Mouse (Mus musculus): ENCODE data around the gene Ciao2b. TPM values are rescaled to one million over a fixed set of nuclear protein-coding genes. Genes with fewer than 3 reads are reported as not detected.

The Ciao2b gene
- total and polyA plus RNA-seq, 3 experiments = 72.2 to 81.1 (median 76.4) TPM

GRCm38 (mm10) chr8:104609222-104609621 lies 32.5 kb downstream of the Ciao2b start:
- Histone ChIP-seq H3K79me2 (replicated peaks; ENCODE audit: control insufficient read depth, extremely low read depth, insufficient read depth, poor library complexity, severe bottlenecking) (no peaks in the 10 kb centered on the region), H3K4me1 (ENCODE audit: control insufficient read depth in 1 of 2, insufficient read depth in 2 of 2) (peaks cover 6 to 46% of the 10 kb centered on the region in 2 experiments), H3K4me3 (replicated peaks in 1 of 3; ENCODE audit: low read depth in 2 of 3, low read length in 2 of 3, poor library complexity in 1 of 3) (no peak overlapping the region), H3K27ac (ENCODE audit: insufficient read depth, low read depth) (no peak overlapping the region), H3K4me2 (ENCODE audit: insufficient read depth, low read depth, poor library complexity, severe bottlenecking) (no peak overlapping the region), H3K36me3 (replicated peaks in 1 of 2; ENCODE audit: control insufficient read depth in 1 of 2, insufficient read depth in 1 of 2, low read length in 1 of 2) (no peaks in the 10 kb centered on the region), H3K9ac (ENCODE audit: insufficient read depth, low read depth) (no peak overlapping the region), H3K27me3 (replicated peaks) (no peaks in the 10 kb centered on the region), H3K9me3 (replicated peaks; ENCODE audit: low read length) (no peaks in the 10 kb centered on the region)
- DNase-seq (ENCODE audit: extremely low read depth) = no peak
- TF ChIP-seq CHD1 (IDR thresholded peaks at IDR 0.05; ENCODE audit: low read depth, low read length) (no peak), JUND (conservative IDR thresholded peaks at IDR 0.05; ENCODE audit: low read depth, low read length) (no peak), KAT2A (IDR thresholded peaks at IDR 0.05; ENCODE audit: insufficient replicate concordance, low read length) (no peak), EP300 (IDR thresholded peaks at IDR 0.05; ENCODE audit: low read length) (no peak)
- in situ Hi-C loops (cut with MboI; ENCODE audit: low pct_ligation_motif_present, low pct_unique_long_range_greater_than_20kb, low sequenced_read_pairs) = loop anchor here (5.0 to 10.0 kb wide), 2 partner anchors 33 to 136 kb away; partner anchors contain the start of gene Ciao2b
- dilution Hi-C loops (cut with MboI; ENCODE audit: extremely low pct_ligation_motif_present, extremely low pct_unique_long_range_greater_than_20kb, low sequenced_read_pairs) = no loop called here

- in situ Hi-C loops (cut with MboI; ENCODE audit: low pct_ligation_motif_present, low pct_unique_long_range_greater_than_20kb, low sequenced_read_pairs) = loop anchor here (5.0 to 10.0 kb wide), 2 partner anchors 34 to 137 kb away; partner anchors contain the start of gene Ciao2b
- H3K4me1 ChIP-seq (ENCODE audit: control insufficient read depth in 1 of 2, insufficient read depth in 2 of 2) = peaks cover 4 to 34% of the 10 kb centered on the region in 2 experiments
- TF ChIP-seq GABPA (IDR thresholded peaks at IDR 0.05; ENCODE audit: insufficient replicate concordance, low read depth, low read length) (no peak), TBP (conservative IDR thresholded peaks at IDR 0.05; ENCODE audit: low read depth, low read length) (no peak), MAZ (IDR thresholded peaks at IDR 0.05; ENCODE audit: low read depth, low read length) (no peak), USF2 (conservative IDR thresholded peaks at IDR 0.05; ENCODE audit: low read depth, low read length) (no peak), SIN3A (IDR thresholded peaks at IDR 0.05; ENCODE audit: low read length) (no peak), POLR2A (IDR thresholded peaks at IDR 0.05; ENCODE audit: low read depth, low read length) (no peak), CTCF (conservative IDR thresholded peaks at IDR 0.05 in 1 of 2, IDR thresholded peaks at IDR 0.05 in 1 of 2; ENCODE audit: low read depth in 2 of 2, low read length in 2 of 2) (no peak), HCFC1 (IDR thresholded peaks at IDR 0.05; ENCODE audit: low read depth, low read length) (no peak), SMC3 (IDR thresholded peaks at IDR 0.05; ENCODE audit: low read depth, low read length) (no peak)
- H3K9ac ChIP-seq (ENCODE audit: insufficient read depth, low read depth) = no peak overlapping the region
- H3K9me3 ChIP-seq (replicated peaks; ENCODE audit: low read length) = no peaks in the 10 kb centered on the region
- H3K27ac ChIP-seq (ENCODE audit: insufficient read depth, low read depth) = no peak overlapping the region
- H3K36me3 ChIP-seq (replicated peaks in 1 of 2; ENCODE audit: control insufficient read depth in 1 of 2, insufficient read depth in 1 of 2, low read length in 1 of 2) = no peaks in the 10 kb centered on the region
- H3K27me3 ChIP-seq (replicated peaks) = no peaks in the 10 kb centered on the region
- H3K4me2 ChIP-seq (ENCODE audit: insufficient read depth, low read depth, poor library complexity, severe bottlenecking) = no peak overlapping the region
- H3K4me3 ChIP-seq (replicated peaks in 1 of 3; ENCODE audit: low read depth in 2 of 3, low read length in 2 of 3, poor library complexity in 1 of 3) = no peak overlapping the region
- no peak for DNase-seq (ENCODE audit: extremely low read depth)
- no peaks in the 10 kb centered on the region for H3K79me2 ChIP-seq (replicated peaks; ENCODE audit: control insufficient read depth, extremely low read depth, insufficient read depth, poor library complexity, severe bottlenecking)
- dilution Hi-C loops (cut with MboI; ENCODE audit: extremely low pct_ligation_motif_present, extremely low pct_unique_long_range_greater_than_20kb, low sequenced_read_pairs) = no loop called here
Measured at GRCm38 (mm10) chr8:104607944-104608343, 33.8 kb downstream of the Ciao2b start.

GRCm38 (mm10) chr8:104606329-104606728 lies 35.4 kb downstream of the Ciao2b start:
- dilution Hi-C loops (cut with MboI; ENCODE audit: extremely low pct_ligation_motif_present, extremely low pct_unique_long_range_greater_than_20kb, low sequenced_read_pairs) = no loop called here
- peak overlapping the region; percentile 25; the same call in 1 of the 2 replicates for H3K4me2 ChIP-seq (ENCODE audit: insufficient read depth, low read depth, poor library complexity, severe bottlenecking)
- no peak for TF ChIP-seq USF2 (conservative IDR thresholded peaks at IDR 0.05; ENCODE audit: low read depth, low read length)
- TF ChIP-seq E2F4 (IDR thresholded peaks at IDR 0.05; ENCODE audit: insufficient replicate concordance, low read depth, low read length) = no peak
- TF ChIP-seq RCOR1 (conservative IDR thresholded peaks at IDR 0.05; ENCODE audit: low read depth, low read length) = no peak
- TF ChIP-seq ZKSCAN1 (IDR thresholded peaks at IDR 0.05; ENCODE audit: borderline replicate concordance, low read depth, low read length) = no peak
- peak; percentile 46; the same call in 1 of the 2 replicates for TF ChIP-seq IRF4 (IDR thresholded peaks at IDR 0.05; ENCODE audit: low read depth, low read length)
- 0 out of 2 replicates have a peak, but pooled peaks have one; percentile 20 for TF ChIP-seq NRF1 (IDR thresholded peaks at IDR 0.05; ENCODE audit: low read depth, low read length)
- TF ChIP-seq CHD2 (IDR thresholded peaks at IDR 0.05; ENCODE audit: low read length) = peak; percentile 71
- no peak for TF ChIP-seq KAT2A (IDR thresholded peaks at IDR 0.05; ENCODE audit: insufficient replicate concordance, low read length)
- peak; percentile 66 for TF ChIP-seq EP300 (IDR thresholded peaks at IDR 0.05; ENCODE audit: low read length)
- TF ChIP-seq MEF2A (IDR thresholded peaks at IDR 0.05; ENCODE audit: borderline replicate concordance, low read depth, low read length) = peak; percentile 88
- TF ChIP-seq JUN (IDR thresholded peaks at IDR 0.05; ENCODE audit: insufficient read depth, low read depth, low read length) = peak; percentile 89
- 0 out of 2 replicates have a peak, but pooled peaks have one; percentile 15 for TF ChIP-seq HCFC1 (IDR thresholded peaks at IDR 0.05; ENCODE audit: low read depth, low read length)
- peak; percentile 72 for TF ChIP-seq JUND (conservative IDR thresholded peaks at IDR 0.05; ENCODE audit: low read depth, low read length)
- 0 out of 2 replicates have a peak, but pooled peaks have one; percentile 17 for TF ChIP-seq MAX (IDR thresholded peaks at IDR 0.05; ENCODE audit: low read length)
- peak; percentile 24; the same call in 1 of the 2 replicates for TF ChIP-seq TCF12 (IDR thresholded peaks at IDR 0.05; ENCODE audit: low read depth, low read length)
- TF ChIP-seq CTCF (conservative IDR thresholded peaks at IDR 0.05 in 1 of 2, IDR thresholded peaks at IDR 0.05 in 1 of 2; ENCODE audit: low read depth in 2 of 2, low read length in 2 of 2) = no peak
- peak; percentile 84 for TF ChIP-seq ETS1 (conservative IDR thresholded peaks at IDR 0.05; ENCODE audit: low read depth, low read length)

More at GRCm38 (mm10) chr8:104606329-104606728, 35.4 kb downstream of the Ciao2b start:
- H3K4me3 ChIP-seq (replicated peaks in 1 of 3; ENCODE audit: low read depth in 2 of 3, low read length in 2 of 3, poor library complexity in 1 of 3) = no peak overlapping the region
- H3K27ac ChIP-seq (ENCODE audit: insufficient read depth, low read depth) = no peak overlapping the region
- DNase-seq (ENCODE audit: extremely low read depth) = peak; percentile 69
- H3K36me3 ChIP-seq (replicated peaks in 1 of 2; ENCODE audit: control insufficient read depth in 1 of 2, insufficient read depth in 1 of 2, low read length in 1 of 2) = no peaks in the 10 kb centered on the region
- in situ Hi-C loops (cut with MboI; ENCODE audit: low pct_ligation_motif_present, low pct_unique_long_range_greater_than_20kb, low sequenced_read_pairs) = loop anchor here (5.0 to 10.0 kb wide), 2 partner anchors 36 to 138 kb away; partner anchors contain the start of gene Ciao2b
- no peaks in the 10 kb centered on the region for H3K27me3 ChIP-seq (replicated peaks)
- no peaks in the 10 kb centered on the region for H3K79me2 ChIP-seq (replicated peaks; ENCODE audit: control insufficient read depth, extremely low read depth, insufficient read depth, poor library complexity, severe bottlenecking)
- H3K9me3 ChIP-seq (replicated peaks; ENCODE audit: low read length) = no peaks in the 10 kb centered on the region
- peaks cover 4 to 35% of the 10 kb centered on the region in 2 experiments for H3K4me1 ChIP-seq (ENCODE audit: control insufficient read depth in 1 of 2, insufficient read depth in 2 of 2)
- H3K9ac ChIP-seq (ENCODE audit: insufficient read depth, low read depth) = no peak overlapping the region

All from CH12.LX (cell line).